Mouse (Mus musculus): ENCODE results near the gene Slc25a44.

GRCm38 (mm10) chr3:88464425-88464824, 39.5 kb upstream of the Slc25a44 start:
- TF ChIP-seq CTCF (IDR thresholded peaks at IDR 0.05; ENCODE audit: low read depth), result no peak
- TF ChIP-seq EP300 (optimal IDR thresholded peaks at IDR 0.05), result no peak

All from stomach, postnatal 0 days (tissue).